Mouse (Mus musculus) liver, embryonic 14 days (tissue): Measurements from ENCODE around the gene Atg3. TPM values are rescaled to one million over a fixed set of nuclear protein-coding genes. Genes with fewer than 3 reads are reported as not detected.

Experiments
- polyA plus RNA-seq: library from polyadenylated mRNA; depleted of rRNA; stranded (reverse); fragments of >200 nt; gene quantifications from 2 replicates; pipeline ENCODE4 v1.2.3, GENCODE M21; 2012; rRNA removed

The Atg3 gene
- polyA plus RNA-seq = 13.6 and 13.8 TPM in 2 replicates

GRCm38 (mm10) chr16:45158522-45159388 lies at the start of gene Atg3, which contains the start of gene Slc35a5:
TSS of gene Atg3 (plus strand) at chr16:45158785.
TSS of gene Slc35a5 (minus strand) at chr16:45158706.

GRCm38 (mm10) chr16:45223648-45224388 lies 65.2 kb downstream of the Atg3 start, which contains the start of gene Btla:
TSS of gene Btla (plus strand) at chr16:45224315.

Other genes starting within 250 kb of the Atg3 start
- 0.42 and 0.47 TPM in 2 replicates for gene Cd200r3, start 215.1 kb upstream of the Atg3 start, polyA plus RNA-seq
- 3.8 and 4.5 TPM in 2 replicates for gene Ccdc80, start 65.4 kb upstream of the Atg3 start, polyA plus RNA-seq
- gene Slc35a5, start 79 bp upstream of the Atg3 start, polyA plus RNA-seq = 2.4 and 2.8 TPM in 2 replicates
- 0.33 and 0.40 TPM in 2 replicates for gene Btla, start 65.5 kb downstream of the Atg3 start, polyA plus RNA-seq